Comparison of ENCODE assay signal across 8 mouse cellular contexts in the genomic region with DNA sequence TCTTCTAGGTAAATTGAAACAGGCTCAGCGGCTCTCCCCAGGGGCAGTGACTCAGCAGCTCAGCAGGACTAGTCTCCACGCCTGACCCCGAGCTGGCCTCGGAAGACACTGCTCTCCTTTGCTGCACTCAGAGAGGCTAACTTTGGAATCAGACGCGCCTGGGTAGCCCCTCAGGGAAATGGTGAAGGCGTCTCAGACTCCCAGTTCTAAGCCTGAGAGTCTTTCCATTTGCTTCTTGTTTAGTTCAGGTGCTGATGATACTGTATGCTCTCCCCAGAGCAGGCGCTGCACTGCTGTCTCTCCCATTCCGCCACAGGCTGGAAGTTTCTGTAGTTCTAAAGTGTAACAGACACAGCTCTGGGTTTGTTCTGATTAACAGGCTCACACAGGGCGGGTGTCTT. TPM values are rescaled to one million over a fixed set of nuclear protein-coding genes. Genes with fewer than 3 reads are reported as not detected.
A peak's percentile ranks its signal among the peaks of the same experiment; 100 is the strongest.
DNase-seq lines count a peak whose midpoint lies in the region; ATAC-seq lines count a peak whose summit lies in the region.

No protein-coding gene starts in this region.

- peaks cover 53% of the 10 kb centered on the region for H3K4me1 ChIP-seq in forebrain, embryonic 12.5 days
- peaks cover 40% of the 10 kb centered on the region for H3K4me1 ChIP-seq in hindbrain, embryonic 12.5 days
- peaks cover 56% of the 10 kb centered on the region for H3K4me1 ChIP-seq in neural tube, embryonic 13.5 days (replicated peaks)

- peak overlapping the region; percentile 38 for H3K4me2 ChIP-seq in forebrain, embryonic 12.5 days
- peak overlapping the region; percentile 98 for H3K4me2 ChIP-seq in hindbrain, embryonic 12.5 days (replicated peaks)
- H3K4me2 ChIP-seq in neural tube, embryonic 13.5 days: peak overlapping the region; percentile 54

- no peak for ATAC-seq in forebrain, embryonic 12.5 days (ENCODE audit: low FRiP score)
- no peak for ATAC-seq in hindbrain, embryonic 12.5 days (ENCODE audit: low FRiP score)
- ATAC-seq in neural tube, embryonic 13.5 days (ENCODE audit: low read depth): no peak

- WGBS in forebrain, embryonic 12.5 days: 5% methylated on average over 10 of the region's 10 CpGs
- WGBS in hindbrain, embryonic 12.5 days: 5% methylated on average over 10 of the region's 10 CpGs
- WGBS in neural tube, embryonic 13.5 days: 5% methylated on average over 10 of the region's 10 CpGs

- H3K9me3 ChIP-seq in forebrain, embryonic 12.5 days: no peaks in the 10 kb centered on the region
- H3K9me3 ChIP-seq in hindbrain, embryonic 12.5 days (replicated peaks): no peaks in the 10 kb centered on the region
- no peaks in the 10 kb centered on the region for H3K9me3 ChIP-seq in neural tube, embryonic 13.5 days

- peaks cover 35% of the 10 kb centered on the region for H3K27me3 ChIP-seq in forebrain, embryonic 12.5 days
- no peaks in the 10 kb centered on the region; the same call in 1 of the 2 replicates for H3K27me3 ChIP-seq in hindbrain, embryonic 12.5 days
- peaks cover 17% of the 10 kb centered on the region; the same call in 1 of the 2 replicates for H3K27me3 ChIP-seq in neural tube, embryonic 13.5 days

- peak overlapping the region; percentile 30; the same call in 1 of the 2 replicates for H3K9ac ChIP-seq in forebrain, embryonic 12.5 days
- peak overlapping the region; percentile 44 for H3K9ac ChIP-seq in hindbrain, embryonic 12.5 days
- peak overlapping the region; percentile 50 for H3K9ac ChIP-seq in neural tube, embryonic 13.5 days

- H3K27ac ChIP-seq in forebrain, embryonic 12.5 days: 0 out of 2 replicates have a peak overlapping the region, but pooled peaks have one; percentile 31
- H3K27ac ChIP-seq in hindbrain, embryonic 12.5 days: peak overlapping the region; percentile 50; the same call in 1 of the 2 replicates
- 0 out of 2 replicates have a peak overlapping the region, but pooled peaks have one; percentile 18 for H3K27ac ChIP-seq in neural tube, embryonic 13.5 days (replicated peaks)

- H3K4me3 ChIP-seq in forebrain, embryonic 12.5 days (replicated peaks): peak overlapping the region; percentile 8; the same call in 1 of the 2 replicates
- peak overlapping the region; percentile 20 for H3K4me3 ChIP-seq in hindbrain, embryonic 12.5 days
- peak overlapping the region; percentile 25 for H3K4me3 ChIP-seq in neural tube, embryonic 13.5 days

- DNase-seq in 416B (ENCODE audit: low read depth) (peak; percentile 52), ZHBTc4 (ENCODE audit: low read depth, low spot score) (peak; percentile 38), liver (peak; percentile 69)
- DNase-seq in left cerebral cortex, adult 8-10 months (ENCODE audit: low spot score in 2 of 2): no peak
- DNase-seq in B cell, adult 2 months: no peak

- H3K36me3 ChIP-seq in forebrain, embryonic 12.5 days (replicated peaks): no peaks in the 10 kb centered on the region
- no peaks in the 10 kb centered on the region for H3K36me3 ChIP-seq in hindbrain, embryonic 12.5 days
- no peaks in the 10 kb centered on the region for H3K36me3 ChIP-seq in neural tube, embryonic 13.5 days

RNA-seq across cellular contexts. Expression of a gene that starts 5.4 kb away (rescaled TPM):
- 8.1 and 10.9 TPM in 2 replicates for polyA plus RNA-seq in forebrain, embryonic 12.5 days (2016; fragmentation: Nextera tagmentation; extraction: Ambion mirVana)
- polyA plus RNA-seq in hindbrain, embryonic 12.5 days (2016; fragmentation: Nextera tagmentation; extraction: Ambion mirVana): 19.0 and 19.4 TPM in 2 replicates
- 6.7 and 6.8 TPM in 2 replicates for polyA plus RNA-seq in neural tube, embryonic 13.5 days (2015; fragmentation: Nextera tagmentation; extraction: Ambion mirVana)
- 1 to 10 TPM; 7.7 to 9.5 (median 8.2) TPM for total RNA-seq in left cerebral cortex, adult 8-10 months (2022)

RNA-seq across cellular contexts. Expression of a gene that starts 28.4 kb away (rescaled TPM):
- 1.1 and 1.3 TPM in 2 replicates for polyA plus RNA-seq in forebrain, embryonic 12.5 days (2016; fragmentation: Nextera tagmentation; extraction: Ambion mirVana)
- polyA plus RNA-seq in hindbrain, embryonic 12.5 days (2016; fragmentation: Nextera tagmentation; extraction: Ambion mirVana): 6.0 and 9.4 TPM in 2 replicates
- polyA plus RNA-seq in neural tube, embryonic 13.5 days (2015; fragmentation: Nextera tagmentation; extraction: Ambion mirVana): 6.9 and 10.3 TPM in 2 replicates
- total RNA-seq in left cerebral cortex, adult 8-10 months (2022): 10 to 100 TPM; 12.9 to 22.4 (median 17.3) TPM

Comparison
In these comparisons a context has a peak if more than half of its experiments do, and no peak if none do; other contexts are left out.
1. DNase-seq: peak in 416B (single experiment), ZHBTc4 (single experiment) and liver (single experiment); none in left cerebral cortex, adult 8-10 months (0 of 2) and B cell, adult 2 months (0 of 2).
2. H3K4me2 ChIP-seq: peak in every context shown above with its lines; median percentile 98 in hindbrain, embryonic 12.5 days; 54 in neural tube, embryonic 13.5 days; 38 in forebrain, embryonic 12.5 days.
3. Peak in every context shown above with its lines, with median percentiles within 50 percentile points of each other: H3K27ac ChIP-seq, H3K4me3 ChIP-seq and H3K9ac ChIP-seq.